Mouse (Mus musculus) neural tube, embryonic 11.5 days (tissue): ENCODE measurements at regions not wholly inside any gene's neighbourhood (a gene's known extent, or its start where the extent isn't known, plus 50 kb on each side); places are given as distances from the start of the nearest gene placed in this dataset.

Experiments used
- ATAC-seq: fragments of 200-750 bp; cut with Nextera tagmentation; 2 replicates; pipeline ENCODE4 v1.8.0; 2017; ENCODE audit warnings: moderate number of reproducible peaks, mild to moderate bottlenecking, moderate TSS enrichment, moderate library complexity; ENCODE audit not compliant: insufficient read depth, low FRiP score, low TSS enrichment
- DNase-seq: peaks from one replicate; pipeline ENCODE4 v3.0.0-alpha.2; 2015; ENCODE audit warnings: low spot score
- H3K27ac ChIP-seq: fragments of 300-500 bp; sonication (generic); 2 replicates; pipeline ENCODE4 v1.5.1; 2014; ENCODE audit warnings: low read depth, mild to moderate bottlenecking, low read length
- H3K27me3 ChIP-seq: fragments of 300-500 bp; sonication (generic); 2 replicates; pipeline ENCODE4 v1.6.1; 2014; ENCODE audit warnings: mild to moderate bottlenecking, low read length, mixed read lengths; ENCODE audit not compliant: control insufficient read depth, insufficient read depth
- H3K36me3 ChIP-seq: fragments of 300-500 bp; sonication (generic); 2 replicates; pipeline ENCODE4 v1.6.1; 2014; ENCODE audit warnings: mild to moderate bottlenecking, low read length, moderate library complexity, mixed read lengths; ENCODE audit not compliant: control insufficient read depth, insufficient read depth
- H3K4me1 ChIP-seq: fragments of 300-500 bp; sonication (generic); 2 replicates; pipeline ENCODE4 v1.6.1; 2014; ENCODE audit warnings: low read length, mixed read lengths; ENCODE audit not compliant: control insufficient read depth, insufficient read depth
- H3K4me2 ChIP-seq: fragments of 300-500 bp; sonication (generic); 2 replicates; pipeline ENCODE4 v1.6.1; 2014; ENCODE audit warnings: low read depth, mild to moderate bottlenecking, moderate library complexity
- H3K4me3 ChIP-seq: fragments of 300-500 bp; sonication (generic); 2 replicates; pipeline ENCODE4 v1.5.1; 2014; ENCODE audit warnings: low read depth, low read length
- H3K9ac ChIP-seq: fragments of 300-500 bp; sonication (generic); 2 replicates; pipeline ENCODE4 v1.6.1; 2014; ENCODE audit warnings: mild to moderate bottlenecking, low read length
- H3K9me3 ChIP-seq: fragments of 300-500 bp; sonication (generic); 2 replicates; pipeline ENCODE4 v1.6.1; 2016; ENCODE audit warnings: low read length; ENCODE audit not compliant: control insufficient read depth
- WGBS: fragments of 180-500 bp; shearing (Covaris S2); extraction: QIAGEN DNeasy Blood & Tissue Kit; methylation state at CpG from one replicate; pipeline ENCODE4 v1.1.7; 2014; 5-methylcytosine and 5-hydroxymethylcytosine counted together

- Histone ChIP-seq H3K4me1 (no peaks in the 10 kb centered on the region), H3K9ac (no peak overlapping the region), H3K4me3 (no peak overlapping the region), H3K27me3 (no peaks in the 10 kb centered on the region), H3K27ac (no peak overlapping the region), H3K36me3 (no peaks in the 10 kb centered on the region), H3K9me3 (no peaks in the 10 kb centered on the region), H3K4me2 (no peak overlapping the region)
- WGBS = 92% methylated on average over 3 of the region's 3 CpGs
- ATAC-seq (no peak), DNase-seq (no peak)
These were observed 145.0 kb upstream of the Lef1 start for GRCm38 (mm10) chr3:130965275-130965674.

DNA sequence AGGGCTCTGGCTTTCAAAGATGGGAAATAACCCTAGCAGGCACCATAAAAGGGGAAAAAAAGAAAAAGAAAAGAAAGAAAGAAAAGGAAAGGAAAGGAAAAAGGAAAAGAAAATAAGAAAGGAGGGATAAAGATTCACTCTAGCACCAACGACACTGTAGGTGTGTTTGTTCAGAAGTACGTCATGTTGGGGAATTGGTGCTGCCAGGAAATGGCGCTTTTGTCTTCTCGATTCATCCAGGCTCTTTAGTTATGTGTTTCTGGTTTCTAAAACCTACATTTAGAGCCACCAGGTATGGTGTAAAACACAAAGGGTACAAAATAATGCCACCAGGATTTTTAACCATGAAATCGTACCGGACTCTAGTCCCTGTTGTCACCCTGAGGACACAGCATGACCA, 146.2 kb upstream of the Lef1 start:
- Histone ChIP-seq H3K4me1 (no peaks in the 10 kb centered on the region), H3K27ac (no peak overlapping the region), H3K36me3 (no peaks in the 10 kb centered on the region), H3K4me2 (no peak overlapping the region), H3K9me3 (no peaks in the 10 kb centered on the region), H3K4me3 (no peak overlapping the region), H3K9ac (no peak overlapping the region), H3K27me3 (no peaks in the 10 kb centered on the region)
- DNase-seq = no peak
- 84% methylated on average over 6 of the region's 6 CpGs for WGBS
- no peak for ATAC-seq

GRCm38 (mm10) chr3:130963625-130964024, 146.6 kb upstream of the Lef1 start:
- Histone ChIP-seq H3K36me3 (no peaks in the 10 kb centered on the region), H3K4me2 (peak overlapping the region; percentile 21), H3K9ac (no peak overlapping the region), H3K4me1 (no peaks in the 10 kb centered on the region), H3K27me3 (no peaks in the 10 kb centered on the region), H3K4me3 (no peak overlapping the region), H3K9me3 (no peaks in the 10 kb centered on the region), H3K27ac (no peak overlapping the region)
- ATAC-seq (0 out of 2 replicates have a peak, but pooled peaks have one; percentile 41), DNase-seq (peak; percentile 26)
- 28% methylated on average over 11 of the region's 11 CpGs for WGBS

DNA sequence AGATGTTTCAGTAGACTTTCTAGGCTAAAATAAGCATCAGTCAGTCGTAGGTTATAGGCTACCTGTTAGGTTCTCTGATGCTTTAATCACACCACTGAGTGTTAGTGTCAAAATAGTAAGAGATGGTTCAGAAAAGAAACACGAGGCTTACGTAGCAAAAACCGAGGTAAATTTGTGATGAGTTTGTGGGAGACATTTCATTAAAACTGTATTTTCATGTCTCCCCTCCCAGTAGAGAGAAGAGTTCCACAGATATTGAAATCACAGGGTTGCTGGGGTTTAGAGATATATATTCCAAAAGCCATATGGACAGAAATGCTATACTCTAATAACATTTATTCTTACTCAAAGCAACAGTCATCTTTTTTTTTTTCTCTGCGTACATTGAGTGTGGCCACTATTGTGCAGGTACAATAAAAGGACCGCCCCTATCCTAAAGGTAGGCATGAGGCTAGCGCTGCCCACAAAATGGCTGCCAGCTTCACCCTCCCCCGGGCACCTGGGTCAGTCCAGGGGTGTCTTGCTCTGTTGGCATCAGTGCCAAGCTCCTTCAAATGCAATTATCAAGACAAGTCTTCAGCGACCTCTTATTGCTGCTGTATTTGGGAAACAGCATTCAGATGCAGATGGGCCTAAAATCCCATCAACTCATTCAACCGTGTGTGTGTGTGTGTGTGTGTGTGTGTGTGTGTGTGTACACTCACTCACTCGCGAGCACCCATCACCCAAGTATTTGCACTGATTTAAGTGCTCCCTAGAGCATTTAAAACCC, 147.4 kb upstream of the Lef1 start:
- no peak overlapping the region for H3K27ac ChIP-seq
- H3K4me2 ChIP-seq = peak overlapping the region; percentile 12
- no peak overlapping the region for H3K4me3 ChIP-seq
- DNase-seq (no peak), ATAC-seq (peak; percentile 64)
- H3K27me3 ChIP-seq = no peaks in the 10 kb centered on the region
- no peaks in the 10 kb centered on the region for H3K4me1 ChIP-seq
- no peaks in the 10 kb centered on the region for H3K36me3 ChIP-seq
- WGBS = 65% methylated on average over 12 of the region's 12 CpGs
- H3K9me3 ChIP-seq = no peaks in the 10 kb centered on the region
- no peak overlapping the region for H3K9ac ChIP-seq

- Histone ChIP-seq H3K4me1 (no peaks in the 10 kb centered on the region), H3K9ac (no peak overlapping the region), H3K4me3 (no peak overlapping the region), H3K27ac (0 out of 2 replicates have a peak overlapping the region, but pooled peaks have one; percentile 7), H3K9me3 (no peaks in the 10 kb centered on the region), H3K27me3 (no peaks in the 10 kb centered on the region), H3K4me2 (0 out of 2 replicates have a peak overlapping the region, but pooled peaks have one; percentile 3), H3K36me3 (no peaks in the 10 kb centered on the region)
- ATAC-seq = no peak
- 16% methylated on average over 14 of the region's 14 CpGs for WGBS
- DNase-seq = peak; percentile 31
These were observed 148.1 kb upstream of the Lef1 start for GRCm38 (mm10) chr3:130962151-130962633.

DNA sequence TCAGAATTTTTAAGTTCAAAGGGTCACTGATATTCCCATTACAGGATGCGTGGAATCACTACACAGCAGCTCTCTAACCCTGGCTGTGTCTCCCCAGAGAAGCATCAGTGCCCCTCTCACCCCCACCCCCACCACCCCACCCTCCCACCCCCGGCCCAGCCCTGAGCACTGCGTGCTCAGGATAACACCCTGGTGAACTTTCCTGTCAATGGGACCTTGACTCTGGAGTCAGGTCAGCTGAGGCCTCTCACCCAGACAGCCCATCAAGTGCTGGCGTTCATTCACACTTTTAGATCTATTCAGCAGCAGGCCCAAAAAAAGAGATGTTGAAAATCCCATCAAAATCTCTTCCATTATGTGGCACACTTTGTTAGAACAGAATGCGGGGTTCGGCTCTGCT, 148.6 kb upstream of the Lef1 start:
- no peak for ATAC-seq
- H3K4me1 ChIP-seq = no peaks in the 10 kb centered on the region

DNA sequence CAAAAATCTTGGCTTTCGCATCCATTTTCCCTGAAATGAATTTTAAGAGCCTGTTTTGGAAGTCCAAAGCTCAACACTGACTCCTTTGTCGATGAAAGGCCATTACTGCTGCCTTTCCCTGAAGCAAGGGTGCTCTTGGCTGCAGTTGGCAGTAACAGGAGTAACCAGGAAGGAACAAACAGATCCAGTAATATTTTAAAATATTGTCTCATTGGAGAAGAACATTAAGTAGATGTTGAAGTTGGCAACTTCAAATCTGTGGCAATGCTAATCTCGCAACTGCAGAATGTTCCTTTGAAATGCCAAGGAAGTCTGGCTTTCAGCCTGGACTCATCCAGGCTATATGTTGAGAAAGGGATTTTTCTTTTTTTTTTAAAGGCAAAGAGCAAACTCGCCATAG, 154.3 kb upstream of the Lef1 start:
- WGBS = 81% methylated on average over 4 of the region's 4 CpGs
- ATAC-seq = no peak
- DNase-seq = no peak
- Histone ChIP-seq H3K9ac (no peak overlapping the region), H3K4me3 (no peak overlapping the region), H3K27ac (no peak overlapping the region), H3K27me3 (no peaks in the 10 kb centered on the region), H3K36me3 (no peaks in the 10 kb centered on the region), H3K4me2 (no peak overlapping the region), H3K4me1 (no peaks in the 10 kb centered on the region), H3K9me3 (no peaks in the 10 kb centered on the region)

More for the DNA sequence above, 148.6 kb upstream of the Lef1 start:
- Histone ChIP-seq H3K27me3 (no peaks in the 10 kb centered on the region), H3K9me3 (no peaks in the 10 kb centered on the region), H3K27ac (0 out of 2 replicates have a peak overlapping the region, but pooled peaks have one; percentile 7), H3K4me3 (no peak overlapping the region), H3K36me3 (no peaks in the 10 kb centered on the region), H3K4me2 (no peak overlapping the region), H3K9ac (no peak overlapping the region)
- 49% methylated on average over 6 of the region's 6 CpGs for WGBS
- no peak for DNase-seq

DNA sequence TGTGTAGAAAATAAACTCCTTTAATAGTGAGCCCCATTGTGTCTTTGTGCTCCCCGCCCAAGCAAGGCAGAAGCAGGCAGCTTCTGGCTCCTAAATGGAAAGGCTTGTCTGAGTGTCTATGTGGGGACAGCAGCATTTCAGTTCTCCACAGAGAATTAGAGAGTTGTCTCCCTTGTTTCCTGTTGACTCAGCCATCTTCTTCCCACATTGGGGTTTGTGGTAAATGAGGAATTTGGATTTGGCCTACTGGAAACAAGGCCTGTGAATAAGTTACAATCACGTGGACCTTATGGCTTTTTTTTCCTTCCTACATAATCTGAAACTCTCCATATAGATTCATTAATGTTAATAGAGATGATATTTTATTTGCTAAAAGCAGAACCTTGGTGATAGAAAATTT, 158.9 kb upstream of the Lef1 start:
- no peaks in the 10 kb centered on the region for H3K4me1 ChIP-seq
- DNase-seq (no peak), ATAC-seq (no peak)
- no peak overlapping the region for H3K4me3 ChIP-seq
- 78% methylated on average over 2 of the region's 2 CpGs for WGBS
- H3K4me2 ChIP-seq = no peak overlapping the region
- no peak overlapping the region for H3K9ac ChIP-seq
- H3K27ac ChIP-seq = no peak overlapping the region
- H3K36me3 ChIP-seq = no peaks in the 10 kb centered on the region
- no peaks in the 10 kb centered on the region for H3K27me3 ChIP-seq
- H3K9me3 ChIP-seq = no peaks in the 10 kb centered on the region

GRCm38 (mm10) chr3:130950872-130951271, 159.4 kb upstream of the Lef1 start:
- DNase-seq = no peak
- no peak overlapping the region for H3K4me2 ChIP-seq
- H3K9me3 ChIP-seq = no peaks in the 10 kb centered on the region
- no peak overlapping the region for H3K4me3 ChIP-seq
- no peak for ATAC-seq
- H3K36me3 ChIP-seq = no peaks in the 10 kb centered on the region
- WGBS = 89% methylated on average over 6 of the region's 6 CpGs
- H3K9ac ChIP-seq = no peak overlapping the region
- H3K4me1 ChIP-seq = no peaks in the 10 kb centered on the region
- H3K27ac ChIP-seq = no peak overlapping the region
- no peaks in the 10 kb centered on the region for H3K27me3 ChIP-seq
